Mouse (Mus musculus): ENCODE measurements around the gene Syne1.

DNA sequence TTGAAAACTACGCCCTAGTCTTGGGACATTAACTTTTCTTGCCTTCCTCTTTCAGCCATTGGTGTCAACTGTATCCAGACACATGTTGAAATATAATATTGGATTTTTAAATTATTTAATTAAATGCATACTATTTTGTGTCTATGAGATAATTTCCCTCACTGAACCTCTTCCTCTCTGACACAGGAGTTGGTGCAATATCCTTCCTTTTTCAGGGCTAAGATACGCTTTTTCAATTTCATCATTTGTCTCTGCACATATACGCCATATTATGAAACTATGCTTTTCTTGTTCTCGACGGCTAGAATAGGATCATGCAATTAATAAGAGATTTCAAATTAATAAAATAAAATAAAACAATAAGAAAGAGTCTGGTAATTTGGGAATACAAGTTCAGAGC is 4.9 kb downstream of the Syne1 start:
- TF ChIP-seq E2F4 (IDR thresholded peaks at IDR 0.05; ENCODE audit: borderline replicate concordance, low read depth, low read length) (no peak), KAT2A (conservative IDR thresholded peaks at IDR 0.05; ENCODE audit: low read depth, low read length) (no peak), CTCF (IDR thresholded peaks at IDR 0.05 in 2 of 3, conservative IDR thresholded peaks at IDR 0.05 in 1 of 3; ENCODE audit: control insufficient read depth in 1 of 3, insufficient read depth in 1 of 3, low read depth in 2 of 3, low read length in 3 of 3, poor library complexity in 1 of 3, severe bottlenecking in 1 of 3) (no peak), ZMIZ1 (IDR thresholded peaks at IDR 0.05; ENCODE audit: low read depth, low read length) (no peak), MYB (IDR thresholded peaks at IDR 0.05; ENCODE audit: low read depth, low read length) (no peak), MAX (IDR thresholded peaks at IDR 0.05; ENCODE audit: low read length) (no peak), POLR2A (IDR thresholded peaks at IDR 0.05; ENCODE audit: control insufficient read depth in 1 of 2, insufficient read depth in 1 of 2, low read depth in 1 of 2, low read length in 2 of 2, poor library complexity in 1 of 2) (no peak), EP300 (IDR thresholded peaks at IDR 0.05; ENCODE audit: low read depth in 1 of 2, low read length in 2 of 2) (no peak)

All from MEL (cell line).